Mouse (Mus musculus) limb, embryonic 13.5 days (tissue): ENCODE measurements at regions not wholly inside any gene's neighbourhood (a gene's known extent, or its start where the extent isn't known, plus 50 kb on each side); places are given as distances from the start of the nearest gene placed in this dataset.
"Not testable (repeated sequence)": the region's sequence is repeated elsewhere in the genome, so short reads cannot be mapped to it uniquely, and the experiment has no call there.

Source experiments
- ATAC-seq: fragments of 200-750 bp; cut with Nextera tagmentation; 2 replicates; pipeline ENCODE4 v1.8.0; 2017; ENCODE audit warnings: low read depth, moderate number of reproducible peaks, moderate TSS enrichment; ENCODE audit not compliant: low FRiP score
- H3K27ac ChIP-seq: fragments of 300-500 bp; sonication (generic); 2 replicates; pipeline ENCODE4 v1.5.1; 2015; ENCODE audit warnings: inconsistent platforms, mild to moderate bottlenecking, moderate library complexity
- H3K27me3 ChIP-seq: fragments of 300-500 bp; sonication (generic); 2 replicates; pipeline ENCODE4 v1.6.1; 2015; ENCODE audit warnings: mild to moderate bottlenecking, inconsistent platforms
- H3K36me3 ChIP-seq: fragments of 300-500 bp; sonication (generic); 2 replicates; pipeline ENCODE4 v1.6.1; 2015; ENCODE audit warnings: inconsistent platforms, mild to moderate bottlenecking, moderate library complexity
- H3K4me1 ChIP-seq: fragments of 300-500 bp; sonication (generic); 2 replicates; pipeline ENCODE4 v1.6.1; 2015; ENCODE audit warnings: inconsistent platforms
- H3K4me2 ChIP-seq: fragments of 300-500 bp; sonication (generic); replicated peaks from 2 replicates; pipeline ENCODE4 v1.6.1; 2015; ENCODE audit warnings: inconsistent platforms, mild to moderate bottlenecking, moderate library complexity
- H3K4me3 ChIP-seq: fragments of 300-500 bp; sonication (generic); 2 replicates; pipeline ENCODE4 v1.5.1; 2015; ENCODE audit warnings: moderate library complexity, mild to moderate bottlenecking, inconsistent platforms
- H3K9ac ChIP-seq: fragments of 300-500 bp; sonication (generic); 2 replicates; pipeline ENCODE4 v1.6.1; 2015; ENCODE audit warnings: mild to moderate bottlenecking, inconsistent platforms
- H3K9me3 ChIP-seq: fragments of 300-500 bp; sonication (generic); 2 replicates; pipeline ENCODE4 v1.6.1; 2016; ENCODE audit warnings: inconsistent platforms
- WGBS: fragments of 180-500 bp; shearing (Covaris S2); methylation state at CpG from one replicate; pipeline ENCODE4 v1.1.7; 2015; 5-methylcytosine and 5-hydroxymethylcytosine counted together

GRCm38 (mm10) chr12:104637046-104638032 lies 114.4 kb downstream of the Dicer1 start:
- Histone ChIP-seq H3K4me1 (peaks cover 45% of the 10 kb centered on the region), H3K4me3 (no peak overlapping the region), H3K36me3 (no peaks in the 10 kb centered on the region), H3K27me3 (peaks cover 60% of the 10 kb centered on the region), H3K9me3 (peaks cover 9% of the 10 kb centered on the region; the same call in 1 of the 2 replicates), H3K27ac (no peak overlapping the region), H3K9ac (no peak overlapping the region; the same call in 1 of the 2 replicates), H3K4me2 (peak overlapping the region; percentile 43)
- ATAC-seq: peak; percentile 41; the same call in 1 of the 2 replicates
- WGBS: 5% methylated on average over 33 of the region's 33 CpGs

GRCm38 (mm10) chr12:104636474-104636873 lies 115.3 kb downstream of the Dicer1 start:
- WGBS: 16% methylated on average over 12 of the region's 12 CpGs
- peaks cover 59% of the 10 kb centered on the region for H3K27me3 ChIP-seq
- H3K27ac ChIP-seq: no peak overlapping the region; the same call in 1 of the 2 replicates
- H3K4me2 ChIP-seq: peak overlapping the region; percentile 43
- no peak overlapping the region for H3K4me3 ChIP-seq
- ATAC-seq: peak; percentile 25; the same call in 1 of the 2 replicates
- H3K36me3 ChIP-seq: no peaks in the 10 kb centered on the region
- H3K9ac ChIP-seq: no peak overlapping the region
- H3K9me3 ChIP-seq: peaks cover 9% of the 10 kb centered on the region; the same call in 1 of the 2 replicates
- H3K4me1 ChIP-seq: peaks cover 44% of the 10 kb centered on the region

GRCm38 (mm10) chr12:104634818-104635217 lies 116.9 kb downstream of the Dicer1 start:
- no peaks in the 10 kb centered on the region for H3K36me3 ChIP-seq
- H3K4me3 ChIP-seq: no peak overlapping the region
- peaks cover 44% of the 10 kb centered on the region for H3K4me1 ChIP-seq
- no peak overlapping the region for H3K9ac ChIP-seq
- H3K9me3 ChIP-seq: peaks cover 9% of the 10 kb centered on the region; the same call in 1 of the 2 replicates
- H3K4me2 ChIP-seq: peak overlapping the region; percentile 43
- 22% methylated on average over 10 of the region's 10 CpGs for WGBS
- ATAC-seq: no peak
- no peak overlapping the region for H3K27ac ChIP-seq
- peaks cover 64% of the 10 kb centered on the region for H3K27me3 ChIP-seq

GRCm38 (mm10) chr12:104630590-104630989 lies 121.2 kb downstream of the Dicer1 start:
- no peak for ATAC-seq
- peaks cover 17% of the 10 kb centered on the region for H3K4me1 ChIP-seq
- no peak overlapping the region for H3K9ac ChIP-seq
- H3K27me3 ChIP-seq: peaks cover 28% of the 10 kb centered on the region
- WGBS: 73% methylated on average over 3 of the region's 3 CpGs
- no peak overlapping the region for H3K4me2 ChIP-seq
- H3K4me3 ChIP-seq: no peak overlapping the region
- H3K9me3 ChIP-seq: 0 out of 2 replicates have a peak, but pooled peaks cover 4% of the 10 kb centered on the region
- no peak overlapping the region for H3K27ac ChIP-seq
- no peaks in the 10 kb centered on the region for H3K36me3 ChIP-seq

- H3K4me2 ChIP-seq: no peak overlapping the region
- no peak overlapping the region for H3K4me3 ChIP-seq
- H3K36me3 ChIP-seq: no peaks in the 10 kb centered on the region
- H3K4me1 ChIP-seq: peaks cover 8% of the 10 kb centered on the region
- 0 out of 2 replicates have a peak, but pooled peaks cover 4% of the 10 kb centered on the region for H3K9me3 ChIP-seq
- 93% methylated on average over 2 of the region's 2 CpGs for WGBS
- no peak for ATAC-seq
- peaks cover 24% of the 10 kb centered on the region for H3K27me3 ChIP-seq
- H3K27ac ChIP-seq: no peak overlapping the region
- H3K9ac ChIP-seq: no peak overlapping the region
These were observed 122.3 kb downstream of the Dicer1 start for GRCm38 (mm10) chr12:104629449-104629848.

GRCm38 (mm10) chr12:104626054-104626453 lies 125.7 kb downstream of the Dicer1 start:
- Histone ChIP-seq H3K4me2 (no peak overlapping the region), H3K9me3 (no peaks in the 10 kb centered on the region), H3K27me3 (peaks cover 20% of the 10 kb centered on the region), H3K9ac (no peak overlapping the region), H3K27ac (no peak overlapping the region), H3K4me3 (no peak overlapping the region), H3K4me1 (peaks cover 12% of the 10 kb centered on the region), H3K36me3 (no peaks in the 10 kb centered on the region)
- no peak for ATAC-seq
- 85% methylated on average over 5 of the region's 5 CpGs for WGBS

GRCm38 (mm10) chr12:104623896-104624685 lies 127.7 kb downstream of the Dicer1 start:
- H3K9me3 ChIP-seq: no peaks in the 10 kb centered on the region
- no peaks in the 10 kb centered on the region for H3K36me3 ChIP-seq
- peaks cover 12% of the 10 kb centered on the region for H3K4me1 ChIP-seq
- H3K27me3 ChIP-seq: peaks cover 15% of the 10 kb centered on the region
- no peak overlapping the region for H3K4me3 ChIP-seq
- H3K27ac ChIP-seq: no peak overlapping the region
- ATAC-seq: 0 out of 2 replicates have a peak, but pooled peaks have one; percentile 24
- H3K9ac ChIP-seq: no peak overlapping the region
- WGBS: 14% methylated on average over 7 of the region's 7 CpGs
- no peak overlapping the region for H3K4me2 ChIP-seq

GRCm38 (mm10) chr12:104617111-104617725 lies 134.5 kb downstream of the Dicer1 start:
- ATAC-seq: peak; percentile 77
- H3K9ac ChIP-seq: no peak overlapping the region
- no peak overlapping the region; the same call in 1 of the 2 replicates for H3K27ac ChIP-seq
- peaks cover 16% of the 10 kb centered on the region for H3K27me3 ChIP-seq
- H3K4me2 ChIP-seq: peak overlapping the region; percentile 56
- peak overlapping the region; percentile 22 for H3K4me3 ChIP-seq
- H3K9me3 ChIP-seq: peaks cover 7% of the 10 kb centered on the region
- 10% methylated on average over 17 of the region's 17 CpGs for WGBS
- H3K36me3 ChIP-seq: no peaks in the 10 kb centered on the region
- no peaks in the 10 kb centered on the region for H3K4me1 ChIP-seq

GRCm38 (mm10) chr12:104614240-104614639 lies 137.5 kb downstream of the Dicer1 start:
- no peak overlapping the region for H3K4me2 ChIP-seq
- WGBS: 69% methylated on average over 8 of the region's 8 CpGs
- no peaks in the 10 kb centered on the region for H3K36me3 ChIP-seq
- no peak overlapping the region for H3K27ac ChIP-seq
- ATAC-seq: no peak
- H3K27me3 ChIP-seq: peaks cover 14% of the 10 kb centered on the region; the same call in 1 of the 2 replicates
- H3K4me3 ChIP-seq: no peak overlapping the region
- peaks cover 18% of the 10 kb centered on the region for H3K4me1 ChIP-seq
- no peak overlapping the region for H3K9ac ChIP-seq
- peaks cover 11% of the 10 kb centered on the region for H3K9me3 ChIP-seq

GRCm38 (mm10) chr12:104609767-104610166 lies 136.6 kb upstream of the Gsc start:
- Histone ChIP-seq H3K36me3 (no peaks in the 10 kb centered on the region), H3K4me2 (peak overlapping the region; percentile 42), H3K27ac (peak overlapping the region; percentile 81), H3K4me1 (peaks cover 26% of the 10 kb centered on the region), H3K9ac (no peak overlapping the region), H3K9me3 (peaks cover 11% of the 10 kb centered on the region), H3K4me3 (no peak overlapping the region), H3K27me3 (peaks cover 39% of the 10 kb centered on the region)
- peak; percentile 79 for ATAC-seq
- WGBS: 27% methylated on average over 19 of the region's 19 CpGs

- H3K36me3 ChIP-seq, ATAC-seq, H3K4me3 ChIP-seq, H3K9ac ChIP-seq, H3K4me2 ChIP-seq, H3K27ac ChIP-seq: not testable (repeated sequence)
- Histone ChIP-seq H3K4me1 (peaks cover 26% of the 10 kb centered on the region), H3K9me3 (peaks cover 11% of the 10 kb centered on the region), H3K27me3 (peaks cover 41% of the 10 kb centered on the region)
- 77% methylated on average over 4 of the region's 4 CpGs for WGBS
These were observed 135.8 kb upstream of the Gsc start for GRCm38 (mm10) chr12:104608956-104609355.
